Mouse (Mus musculus) left cerebral cortex, adult 2 months (tissue): Measurements from ENCODE around the gene Abhd14b. TPM values are rescaled to one million over a fixed set of nuclear protein-coding genes. Genes with fewer than 3 reads are reported as not detected.

Experiments used
- DNase-seq, 2 experiments: peaks; one replicate each; pipeline ENCODE4 v3.0.0; 2021 to 2022; ENCODE audit warnings: low spot score in 2 of 2, mixed read lengths in 1 of 2; ENCODE audit errors: extremely low spot score in 1 of 2
- H3K27ac ChIP-seq: fragments of 200-600 bp; 2 replicates; pipeline ENCODE4 v1.8.1; 2022
- H3K4me3 ChIP-seq: fragments of 200-600 bp; 2 replicates; pipeline ENCODE4 v1.8.1; 2022
- CTCF ChIP-seq: fragments of 200-600 bp; IDR thresholded peaks from 2 replicates; pipeline ENCODE4 v1.8.1; 2022; ENCODE audit warnings: antibody characterized with exemption, mild to moderate bottlenecking, moderate library complexity
- intact Hi-C: fragments of 180-260 bp; cut with DNase I; formaldehyde crosslinking; loops from one replicate; pipeline ENCODE4 v1.15.1; 2025
- total RNA-seq, 2 experiments: library from RNA; stranded (reverse); gene quantifications; 2 replicates each; pipeline ENCODE4 v1.2.3; 2021

The Abhd14b gene
- total RNA-seq, 2 experiments from 2014 or later: 12.2 to 14.1 TPM

DNA sequence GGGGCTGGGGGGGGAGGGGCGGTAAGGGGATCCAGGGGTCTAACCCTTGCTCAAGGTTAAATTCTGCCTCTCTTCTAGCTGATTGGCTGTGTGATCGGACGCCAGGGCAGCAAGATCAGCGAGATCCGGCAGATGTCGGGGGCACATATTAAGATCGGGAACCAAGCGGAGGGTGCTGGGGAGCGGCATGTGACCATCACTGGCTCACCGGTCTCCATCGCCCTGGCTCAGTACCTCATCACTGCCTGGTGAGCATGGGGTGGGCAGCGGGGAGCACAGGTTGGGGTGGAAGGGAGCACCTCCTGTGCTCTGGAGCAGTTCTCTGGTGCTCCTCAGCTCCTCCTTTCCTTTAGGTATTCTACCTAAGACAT is 15.2 kb downstream of the Abhd14b start:
- Histone ChIP-seq H3K4me3 (no peak overlapping the region), H3K27ac (no peak overlapping the region)
- no peak for DNase-seq
- intact Hi-C loops: no loop called here
- TF ChIP-seq CTCF: no peak

DNA sequence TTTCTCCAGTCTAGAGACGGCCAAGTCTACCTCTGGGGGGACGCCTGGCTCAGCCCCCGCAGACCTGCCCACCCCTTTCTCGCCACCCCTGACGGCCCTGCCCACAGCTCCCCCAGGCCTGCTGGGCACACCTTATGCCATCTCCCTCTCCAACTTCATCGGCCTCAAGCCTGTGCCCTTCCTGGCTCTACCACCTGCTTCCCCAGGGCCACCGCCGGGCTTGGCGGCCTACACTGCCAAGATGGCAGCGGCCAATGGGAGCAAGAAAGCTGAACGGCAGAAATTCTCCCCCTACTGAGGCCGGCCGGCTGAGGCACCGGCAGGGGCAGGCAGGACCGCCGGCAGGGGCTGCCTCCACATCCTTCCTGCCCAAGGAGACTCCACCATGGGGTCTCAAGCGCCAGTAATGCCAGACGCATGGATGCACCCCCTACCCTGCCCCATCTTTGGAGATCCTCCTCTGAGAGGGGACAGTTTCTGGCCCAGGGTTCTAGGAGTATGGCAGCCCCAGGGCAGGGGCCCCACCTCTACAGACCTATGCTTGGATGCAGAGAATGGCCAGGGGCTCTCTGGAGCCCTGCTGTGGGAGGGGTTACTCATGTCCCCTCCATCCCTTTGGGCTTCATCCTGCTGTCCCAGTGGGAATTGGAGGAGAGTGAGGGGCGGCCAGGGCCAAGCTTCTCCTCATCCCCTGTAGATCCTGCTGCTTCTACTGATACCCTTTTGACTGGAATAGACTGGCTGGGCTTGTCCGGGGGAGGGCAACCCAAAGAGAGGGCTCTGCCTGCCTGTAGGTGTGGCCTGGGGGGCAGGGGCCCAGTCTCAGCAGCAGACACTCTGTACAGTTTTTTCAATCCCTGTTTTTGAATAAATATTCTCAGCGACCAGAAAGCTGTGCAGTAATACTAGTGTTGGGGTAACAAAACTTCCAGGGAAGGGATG is 16.1 kb downstream of the Abhd14b start:
- no peak for TF ChIP-seq CTCF
- H3K4me3 ChIP-seq: no peak overlapping the region
- no peak overlapping the region for H3K27ac ChIP-seq
- intact Hi-C loops: no loop called here
- no peak for DNase-seq

DNA sequence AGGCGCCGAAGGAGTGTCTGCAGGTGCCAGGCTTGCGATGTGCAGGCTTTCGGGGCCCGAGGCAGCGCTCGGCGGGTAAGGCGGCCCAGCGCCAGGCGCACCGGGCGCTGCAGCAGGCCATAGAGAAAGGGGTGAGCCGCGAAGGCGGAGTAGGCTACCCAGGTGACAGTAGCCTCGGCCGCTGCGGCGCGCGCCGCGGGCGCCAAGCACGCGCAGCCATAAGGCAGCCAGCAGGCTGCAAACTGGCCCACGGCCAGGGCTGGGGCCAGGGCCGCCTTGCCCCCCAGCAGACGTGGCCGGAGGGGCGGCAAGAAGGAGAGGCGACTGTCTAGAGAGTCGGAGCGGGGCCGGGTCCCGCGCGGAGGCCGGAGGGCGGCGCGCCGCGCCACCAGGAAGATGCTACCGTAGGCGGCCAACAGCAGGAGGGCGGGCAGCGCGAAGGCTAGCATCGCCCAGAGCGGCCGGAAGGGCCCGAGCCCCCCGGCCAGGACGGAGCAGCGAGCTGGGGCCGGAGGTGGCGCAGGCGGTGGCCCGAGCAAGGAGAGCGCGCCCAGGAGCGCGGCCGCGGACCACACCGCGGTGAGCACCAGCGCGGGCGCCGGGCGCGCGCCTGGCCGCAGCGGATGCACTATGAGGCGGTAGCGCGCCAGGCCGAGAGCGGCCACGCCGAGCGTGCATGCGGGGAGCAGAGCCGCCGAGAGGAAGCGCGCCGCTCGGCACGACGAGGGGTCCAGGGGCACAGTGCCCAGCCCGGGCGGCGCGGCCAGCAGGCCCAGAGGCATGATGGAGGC is 17.7 kb downstream of the Abhd14b start:
- Histone ChIP-seq H3K4me3 (peak overlapping the region; percentile 60), H3K27ac (peak overlapping the region; percentile 99)
- intact Hi-C loops: no loop called here
- peak; percentile 76 to 81 for DNase-seq
- TF ChIP-seq CTCF: no peak

- H3K27ac ChIP-seq: peak within 1 kb of the TSS; percentile 99
- peak within 1 kb of the TSS; percentile 60 for H3K4me3 ChIP-seq
- peak in 1 of 2 experiments; percentile 48 for DNase-seq
- intact Hi-C loops: no loop called here
- TF ChIP-seq CTCF: no peak
These were observed 18.4 kb downstream of the Abhd14b start, which contains the start of gene Gpr62 for GRCm38 (mm10) chr9:106465571-106466200. TSS of gene Gpr62 (minus strand) at chr9:106465938.

GRCm38 (mm10) chr9:106466721-106467120 is 19.5 kb downstream of the Abhd14b start:
- intact Hi-C loops: no loop called here
- TF ChIP-seq CTCF: no peak
- no peak for DNase-seq
- Histone ChIP-seq H3K27ac (no peak overlapping the region), H3K4me3 (no peak overlapping the region)

GRCm38 (mm10) chr9:106467746-106468145 is 20.5 kb downstream of the Abhd14b start:
- Histone ChIP-seq H3K4me3 (no peak overlapping the region), H3K27ac (no peak overlapping the region)
- intact Hi-C loops: no loop called here
- no peak for DNase-seq
- TF ChIP-seq CTCF: no peak

DNA sequence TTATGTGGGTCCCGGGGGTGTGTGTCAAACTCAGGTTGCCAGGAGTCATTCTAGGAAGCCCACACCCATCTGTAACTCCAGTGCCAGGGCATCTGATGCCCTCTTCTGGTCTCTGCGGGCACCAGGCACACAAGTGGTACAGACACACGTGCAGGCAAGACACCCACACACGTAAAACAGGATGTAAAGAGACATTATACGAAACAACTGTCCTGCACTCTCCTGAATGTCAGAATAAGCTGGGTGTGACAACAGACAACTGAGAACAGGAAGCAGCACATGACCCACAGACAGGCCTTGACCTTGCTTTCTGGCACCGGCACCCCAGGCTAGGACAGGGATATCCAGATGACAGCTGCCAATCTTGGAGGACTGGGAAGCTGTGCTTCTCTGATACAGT is 22.1 kb downstream of the Abhd14b start:
- H3K27ac ChIP-seq: no peak overlapping the region
- intact Hi-C loops: no loop called here
- TF ChIP-seq CTCF: no peak
- no peak overlapping the region for H3K4me3 ChIP-seq
- DNase-seq: no peak

DNA sequence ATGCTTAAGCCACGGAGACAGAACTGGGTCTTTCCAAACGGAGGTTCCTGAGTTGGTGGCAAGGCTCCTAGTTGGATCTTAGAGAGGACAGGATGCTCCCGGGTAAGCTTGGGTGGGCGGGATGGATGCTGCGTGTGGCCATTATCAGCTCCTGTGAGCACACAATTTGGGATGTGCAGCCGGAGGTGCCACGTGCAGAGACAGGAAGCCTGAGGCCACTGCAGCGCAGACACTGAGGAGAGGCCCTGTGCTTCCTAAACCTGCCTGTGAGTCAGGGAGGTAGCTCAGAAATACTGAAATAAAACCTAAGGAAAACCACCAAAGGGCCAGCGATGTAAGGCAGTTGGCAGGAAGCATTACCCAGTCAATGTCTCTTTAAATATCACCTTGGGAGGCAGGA is 22.5 kb downstream of the Abhd14b start:
- intact Hi-C loops: loop anchor here (5.0 kb wide), 1 partner anchor 102 kb away; the partner anchor contains the start of gene Dusp7
- H3K4me3 ChIP-seq: no peak overlapping the region
- H3K27ac ChIP-seq: no peak overlapping the region
- TF ChIP-seq CTCF: no peak
- no peak for DNase-seq

DNA sequence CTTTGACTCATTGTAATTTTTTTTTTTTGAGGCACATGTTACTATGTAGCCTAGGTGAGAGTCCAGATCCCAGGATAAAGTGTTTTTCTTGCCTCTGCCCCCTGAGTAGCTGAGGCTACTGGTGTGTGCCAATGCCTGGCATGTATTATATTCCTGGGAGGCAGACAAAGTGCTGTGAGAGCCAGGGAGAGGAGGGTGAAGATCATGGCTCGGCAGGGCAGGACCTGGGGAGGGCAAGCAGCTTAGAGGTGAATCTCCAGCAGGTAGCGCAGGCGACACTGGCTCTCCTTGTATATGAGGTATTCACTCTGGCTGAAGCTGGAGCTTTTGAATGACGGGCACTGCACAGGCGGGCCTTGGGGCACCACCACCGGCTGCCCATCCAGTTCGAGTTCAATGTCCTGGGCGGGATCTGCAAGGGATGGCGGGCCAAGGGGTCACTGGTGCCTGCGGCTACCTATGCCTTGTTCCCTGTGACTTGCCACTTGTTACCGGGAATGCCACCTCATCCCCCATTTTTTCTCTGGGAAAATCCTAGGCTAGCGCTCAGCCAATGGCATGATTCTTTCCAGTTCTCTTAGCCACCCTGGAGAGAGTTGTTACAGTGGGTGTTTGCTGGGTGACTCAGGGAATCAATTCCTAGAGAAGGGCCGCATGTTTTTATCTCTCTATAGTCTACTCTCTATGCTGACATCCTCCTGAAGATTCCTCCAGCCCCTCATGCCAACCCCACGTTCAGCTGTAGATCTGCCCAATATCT is 23.9 kb downstream of the Abhd14b start:
- intact Hi-C loops: loop anchor here (5.0 kb wide), 1 partner anchor 104 kb away; the partner anchor contains the start of gene Dusp7
- TF ChIP-seq CTCF: no peak
- Histone ChIP-seq H3K27ac (peak overlapping the region; percentile 83), H3K4me3 (no peak overlapping the region)
- DNase-seq: no peak

- no peak for TF ChIP-seq CTCF
- intact Hi-C loops: loop anchor here (5.0 kb wide), 1 partner anchor 105 kb away; the partner anchor contains the start of gene Dusp7
- H3K27ac ChIP-seq: peak overlapping the region; percentile 83
- H3K4me3 ChIP-seq: no peak overlapping the region
- no peak for DNase-seq
These were observed 24.6 kb downstream of the Abhd14b start for GRCm38 (mm10) chr9:106471892-106472291.

- intact Hi-C loops: loop anchor here (5.0 kb wide), 1 partner anchor 105 kb away; the partner anchor contains the start of gene Dusp7
- Histone ChIP-seq H3K4me3 (no peak overlapping the region), H3K27ac (peak overlapping the region; percentile 83)
- no peak for DNase-seq
- no peak for TF ChIP-seq CTCF
These were observed 25.1 kb downstream of the Abhd14b start for GRCm38 (mm10) chr9:106472321-106472720.
